Mouse (Mus musculus): ENCODE results near the gene Ankrd52.
A peak's percentile ranks its signal among the peaks of the same experiment; 100 is the strongest.

Ankrd52 gene

DNA sequence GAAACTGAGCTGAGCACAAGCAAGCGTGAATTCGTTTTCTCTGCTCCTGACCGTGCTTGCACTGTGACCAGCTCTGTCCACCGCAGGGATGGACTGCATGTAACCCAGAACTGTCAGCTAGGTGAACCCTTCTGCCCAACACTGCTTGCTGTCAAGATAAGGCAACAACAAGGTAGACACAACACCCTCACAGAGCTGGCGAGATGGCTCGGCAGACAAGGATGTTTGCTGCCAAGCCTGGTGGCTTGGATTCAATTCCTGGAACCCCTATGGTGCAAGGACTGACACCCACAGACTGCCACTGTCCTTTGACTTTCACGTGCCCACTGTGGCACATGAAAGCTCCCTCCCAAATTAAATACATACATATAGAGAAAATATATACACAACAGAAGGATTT is 27.0 kb downstream of the Ankrd52 start:
- no peak for DNase-seq

DNA sequence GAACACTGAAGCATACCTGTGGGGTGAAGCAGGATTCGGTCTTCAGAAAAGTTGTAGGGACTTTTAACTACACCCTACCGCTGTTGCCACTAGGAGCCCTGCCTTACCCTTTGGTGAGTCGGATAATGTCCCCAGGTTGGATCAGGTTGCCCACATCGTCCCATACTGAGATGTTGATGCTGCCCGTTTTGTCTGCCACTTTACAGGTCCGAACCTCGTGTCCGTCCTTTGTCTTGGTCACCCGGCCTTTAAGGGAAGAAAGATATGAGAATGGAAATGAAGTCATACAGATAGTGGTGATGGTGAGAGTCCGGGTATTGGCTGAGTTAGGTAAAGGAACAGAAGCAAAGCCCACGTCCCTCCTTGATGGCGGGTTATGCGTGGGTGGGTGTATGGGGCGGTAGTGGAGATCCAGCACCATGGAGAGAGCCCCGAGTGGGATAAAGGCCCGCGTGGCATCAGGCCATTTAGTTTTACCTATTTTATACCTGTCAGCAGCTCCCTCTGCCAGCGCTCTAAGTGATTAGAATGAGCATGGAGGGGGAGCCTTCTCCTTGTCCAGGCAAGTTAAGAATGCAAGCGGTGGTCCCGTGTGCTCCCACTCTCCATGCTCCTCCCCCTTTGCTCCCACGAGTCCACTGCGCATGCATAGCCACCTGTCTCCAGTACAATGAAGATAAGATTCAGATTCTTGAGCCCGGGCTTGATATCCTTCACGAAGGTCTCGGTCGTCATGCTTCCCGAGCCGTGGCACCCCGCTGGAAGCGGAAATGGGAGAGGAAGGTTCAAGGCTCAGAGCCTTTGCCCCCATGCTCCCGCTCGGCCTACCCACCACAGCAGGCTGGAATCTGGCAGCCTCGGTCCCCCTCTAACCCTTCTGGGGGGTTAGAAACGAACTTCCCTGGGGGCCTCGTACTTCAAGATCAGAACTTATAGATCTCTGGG is 31.9 kb downstream of the Ankrd52 start:
- peak; percentile 40 for DNase-seq

DNA sequence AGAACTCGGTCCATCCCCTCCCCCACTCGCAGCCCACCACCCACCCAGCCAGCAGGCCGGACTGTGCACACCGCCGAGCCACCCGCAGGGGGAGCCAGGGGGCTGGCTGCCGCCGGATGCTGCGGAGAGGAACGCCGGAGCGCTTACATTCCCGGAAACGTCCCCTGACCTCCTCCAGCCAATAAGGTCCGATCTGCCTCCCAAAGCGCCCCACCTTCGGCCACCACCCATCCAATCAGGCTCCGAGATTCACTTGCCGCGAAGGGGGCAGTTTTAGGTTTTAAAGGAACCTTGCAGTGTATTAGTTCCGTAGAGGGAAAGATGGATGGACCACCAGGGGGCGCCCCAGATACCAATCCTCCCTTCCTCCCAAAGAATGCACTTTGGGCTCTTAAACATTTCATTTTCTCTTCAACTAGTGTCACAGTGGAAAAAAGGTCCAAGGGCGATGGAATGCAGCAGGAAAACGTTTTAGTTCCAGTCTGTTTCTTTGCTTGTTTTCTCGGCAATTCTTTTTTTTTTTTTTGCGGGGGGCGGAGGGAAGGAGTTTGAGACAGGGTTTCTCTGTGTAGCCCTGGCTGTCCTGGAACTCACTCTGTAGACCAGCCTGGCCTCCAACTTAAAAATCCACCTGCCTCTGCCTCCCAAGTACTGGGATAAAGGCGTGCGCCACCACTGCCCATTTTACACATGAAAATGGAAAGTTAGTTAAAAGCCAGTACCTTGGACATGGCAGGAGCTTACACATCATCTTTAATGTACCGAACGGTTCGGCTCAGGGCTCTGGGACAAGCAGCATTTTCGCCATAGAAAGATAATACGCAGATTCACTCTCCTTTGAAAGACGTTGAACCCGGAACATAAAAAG is 33.0 kb downstream of the Ankrd52 start:
- DNase-seq: peak; percentile 98

DNA sequence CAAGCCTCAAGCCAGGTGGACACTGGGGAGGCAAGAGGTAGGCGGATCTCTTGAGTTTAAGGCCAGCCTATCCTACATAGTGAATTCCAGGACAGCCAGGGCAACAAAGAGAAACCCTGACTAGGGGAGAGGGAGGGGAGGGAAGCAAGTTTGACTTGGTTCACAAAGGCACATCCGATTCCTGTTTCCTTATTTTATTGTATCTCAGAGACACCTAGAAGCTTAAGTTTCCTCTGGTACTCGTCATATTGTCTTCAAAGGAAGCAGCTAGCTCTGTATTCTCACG is 33.6 kb downstream of the Ankrd52 start:
- DNase-seq: peak; percentile 36

DNA sequence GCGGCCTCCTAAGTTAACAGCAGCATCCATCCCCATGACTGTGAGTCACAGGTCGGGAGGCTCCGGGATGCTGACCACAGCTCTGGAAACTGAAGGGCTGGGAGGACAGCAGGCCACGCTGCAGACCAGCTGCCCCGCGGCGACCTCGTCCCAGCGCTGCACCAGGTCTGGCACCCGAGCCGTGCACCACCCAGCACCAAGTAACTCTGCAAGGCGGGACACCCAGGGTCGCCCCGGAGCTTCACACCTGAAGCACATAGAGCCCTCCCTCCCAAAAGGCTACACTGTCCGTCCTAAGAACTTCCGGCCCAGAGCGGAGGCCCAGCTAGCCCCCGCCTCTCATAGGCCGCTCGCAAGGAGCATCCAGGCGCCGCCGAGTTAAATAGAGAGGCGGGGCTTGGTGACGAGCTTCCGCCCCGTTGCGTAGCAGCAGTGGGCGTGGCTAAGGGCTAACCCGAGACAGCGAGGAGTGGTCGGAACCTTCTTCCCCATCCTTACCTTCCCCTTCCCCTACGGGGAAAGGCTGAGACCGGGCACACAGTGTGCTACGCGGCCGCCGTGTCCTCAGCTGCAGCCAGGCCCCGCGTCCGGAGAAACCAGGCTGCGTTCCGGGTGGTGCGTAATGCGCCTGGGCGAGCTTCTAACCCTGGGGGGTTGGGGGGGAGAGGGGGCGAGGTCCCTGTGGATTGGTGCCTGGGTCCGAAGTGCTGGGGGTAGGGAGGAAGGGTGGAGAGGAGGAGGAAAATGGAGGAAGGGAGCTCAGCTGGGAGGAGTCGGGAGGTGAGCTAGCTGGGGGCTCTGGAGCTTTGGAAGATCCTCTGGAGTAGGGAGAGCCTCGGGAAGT is 34.5 kb downstream of the Ankrd52 start, which contains the start of the genes Nabp2 and Rnf41:
Gene Nabp2 (minus strand): TSS at position 282 of the 844 bp plus-strand sequence.
Gene Rnf41 (plus strand): TSS at position 447 of the 844 bp plus-strand sequence.
- peak; percentile 98 for DNase-seq

DNA sequence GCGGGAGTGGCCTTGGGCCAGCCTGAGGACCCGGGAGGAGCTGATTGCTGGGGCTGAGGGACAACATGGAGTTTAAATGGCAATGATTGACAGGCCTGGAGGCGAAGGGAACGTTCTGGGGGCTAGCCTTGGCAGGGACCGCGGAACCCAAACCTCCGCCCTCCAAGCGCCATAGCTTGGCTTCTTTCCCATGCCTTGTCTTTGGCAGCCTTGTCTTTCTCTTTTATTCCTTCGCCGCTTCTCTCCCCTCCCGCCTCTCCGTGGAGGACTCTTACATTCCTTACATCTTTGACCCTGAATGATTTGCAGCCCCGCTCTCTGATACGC is 35.1 kb downstream of the Ankrd52 start:
- peak; percentile 60 for DNase-seq

DNA sequence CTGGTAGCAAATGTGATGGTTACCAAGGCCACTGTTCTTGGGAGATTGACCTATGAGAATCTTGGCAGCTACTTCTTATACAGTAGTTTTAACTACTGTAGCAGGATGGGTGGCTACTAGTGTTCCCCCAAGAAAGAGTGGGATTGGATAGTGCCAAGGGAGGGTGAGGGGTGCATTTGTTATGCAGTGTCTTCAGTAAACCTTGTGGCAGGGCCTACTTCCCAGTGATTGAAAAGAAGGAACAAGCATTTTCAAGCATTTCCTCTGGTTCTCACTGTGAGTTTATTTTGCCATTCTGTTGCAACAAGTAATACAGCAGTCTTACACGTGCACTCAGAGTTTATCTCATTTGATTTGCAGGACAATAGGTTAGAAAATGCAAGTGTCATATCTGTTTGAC is 35.6 kb downstream of the Ankrd52 start:
- DNase-seq: no peak

DNA sequence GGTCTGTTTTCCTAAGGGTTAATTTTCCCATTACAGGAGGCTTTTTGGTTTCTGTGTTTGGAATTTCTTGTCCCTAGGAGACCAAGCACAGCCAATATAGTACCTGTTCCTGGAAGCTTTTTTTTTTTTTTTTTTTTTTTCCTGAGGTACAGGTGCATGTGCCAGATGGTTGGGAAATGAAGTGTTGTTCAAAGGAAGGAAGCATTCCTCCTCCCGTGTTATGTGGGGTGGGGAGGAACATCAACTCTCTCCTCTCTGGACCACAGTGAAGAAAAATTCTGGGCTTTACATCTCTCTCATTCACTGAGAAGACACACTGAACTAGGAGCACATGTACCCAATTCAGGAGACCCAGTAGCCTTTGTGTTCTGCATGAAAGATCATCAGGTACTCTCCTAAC is 36.2 kb downstream of the Ankrd52 start:
- no peak for DNase-seq

DNA sequence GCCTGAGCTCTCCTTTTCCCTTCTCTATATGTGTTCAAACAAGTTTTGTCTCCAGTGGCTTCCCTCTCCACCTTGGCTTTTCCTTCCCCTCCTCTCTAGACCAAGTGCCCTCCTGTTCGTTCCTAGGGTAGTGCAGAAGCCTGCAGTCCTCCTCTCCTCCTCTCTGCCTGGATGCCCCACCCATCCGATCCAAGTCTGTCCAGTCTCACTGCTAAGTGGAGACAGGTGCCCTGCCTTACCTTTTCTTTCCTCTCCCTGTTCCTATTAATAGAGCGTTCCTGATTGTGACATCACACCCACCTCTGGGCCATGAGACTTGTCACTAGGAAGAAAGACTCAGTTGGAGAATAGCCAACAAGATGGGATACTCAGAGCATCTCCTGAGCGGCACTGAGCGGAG is 37.9 kb downstream of the Ankrd52 start:
- no peak for DNase-seq

DNA sequence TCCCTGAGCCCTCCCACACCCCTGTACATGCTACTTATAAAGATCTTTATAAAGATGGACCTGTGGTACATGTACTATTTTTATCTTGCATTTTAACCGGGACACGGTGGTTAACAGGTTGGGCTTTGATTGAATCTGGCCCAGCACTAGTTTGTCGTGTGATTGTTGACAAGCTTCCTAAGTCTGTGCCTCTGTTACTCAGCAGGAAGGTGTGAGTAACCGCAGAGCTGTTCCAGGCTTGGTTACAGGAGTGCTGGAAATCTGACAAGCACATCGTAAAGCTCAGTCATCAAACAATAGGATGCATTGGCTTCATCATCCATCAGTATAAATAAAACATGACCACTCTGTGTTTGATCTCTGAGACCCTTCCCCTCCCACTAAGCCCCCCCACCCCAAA is 45.5 kb downstream of the Ankrd52 start:
- DNase-seq: no peak

DNA sequence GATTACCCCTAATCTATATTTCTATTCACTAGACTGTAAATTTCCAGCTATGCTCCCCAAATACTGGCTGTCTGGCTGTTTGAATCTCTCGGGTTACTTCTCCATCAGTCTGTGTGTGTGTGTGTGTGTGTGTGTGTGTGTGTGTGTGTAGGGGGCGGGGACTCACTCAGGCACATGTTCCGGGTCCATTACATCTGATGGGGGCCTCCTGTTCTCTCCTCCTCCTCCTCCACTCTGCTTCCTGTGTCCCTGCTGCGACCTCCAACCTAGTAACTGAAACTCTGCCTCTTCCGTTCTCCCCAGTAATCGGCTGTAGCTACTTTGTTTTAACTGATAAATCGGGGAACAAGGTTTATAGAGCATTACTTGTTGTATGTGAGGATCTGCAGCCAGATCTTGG is 47.7 kb downstream of the Ankrd52 start:
- DNase-seq: no peak

DNA sequence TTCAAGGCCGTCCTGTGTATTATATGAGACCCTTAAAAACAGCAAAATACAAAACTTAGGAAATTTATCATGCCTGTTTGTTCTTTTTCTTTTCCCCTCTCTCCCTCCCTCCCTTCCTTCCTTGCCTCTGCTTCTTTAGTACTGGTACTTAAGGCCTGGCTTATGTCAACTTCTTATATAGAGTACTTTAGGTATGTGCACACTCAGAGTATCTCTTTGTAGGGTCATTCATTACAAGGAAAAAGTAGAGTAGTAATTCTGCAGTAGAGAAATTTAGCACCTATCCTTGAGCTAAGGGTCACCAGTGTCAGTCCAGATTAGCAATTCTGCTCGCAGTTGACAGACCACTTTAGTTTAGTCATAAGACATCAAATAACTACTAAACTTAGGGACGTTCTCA is 48.3 kb downstream of the Ankrd52 start:
- no peak for DNase-seq

DNA sequence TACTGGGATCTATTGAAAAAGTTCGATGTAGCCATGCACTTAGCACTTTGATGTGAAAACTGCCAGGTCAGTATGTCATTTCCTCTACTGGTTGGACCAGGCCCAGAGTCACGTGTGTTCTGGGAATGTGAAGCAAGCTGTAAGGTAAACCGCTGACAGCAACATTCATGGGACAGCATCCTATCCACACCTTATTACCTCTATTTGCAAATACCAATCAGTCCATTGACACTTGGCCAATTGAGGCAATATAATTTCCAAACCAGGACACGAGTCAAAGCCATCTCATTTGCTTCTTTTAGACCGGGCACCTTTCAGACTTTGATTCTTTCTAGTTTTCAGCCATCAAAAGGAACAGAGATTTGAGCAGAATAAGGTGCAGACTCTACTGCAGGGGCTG is 52.1 kb downstream of the Ankrd52 start:
- DNase-seq: no peak

DNA sequence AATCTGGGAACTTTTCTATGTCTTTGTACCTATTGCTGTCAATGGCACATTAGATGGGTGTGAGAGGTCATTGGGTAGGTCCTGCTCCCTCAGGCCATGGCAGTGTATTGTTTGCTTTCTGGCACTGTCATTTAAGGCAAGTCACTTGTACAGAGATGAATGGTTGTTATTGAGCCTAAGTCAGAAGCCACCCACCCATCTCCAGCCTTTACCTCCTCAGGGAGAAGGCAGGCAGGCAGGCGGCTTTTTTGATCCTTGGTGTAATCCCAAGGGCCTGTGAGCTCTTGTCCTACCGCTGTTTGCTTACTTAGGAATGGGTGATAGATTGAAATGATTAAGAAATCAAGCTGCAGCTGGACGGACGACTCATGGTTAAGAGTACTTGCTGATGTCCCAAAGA is 52.5 kb downstream of the Ankrd52 start:
- no peak for DNase-seq

DNA sequence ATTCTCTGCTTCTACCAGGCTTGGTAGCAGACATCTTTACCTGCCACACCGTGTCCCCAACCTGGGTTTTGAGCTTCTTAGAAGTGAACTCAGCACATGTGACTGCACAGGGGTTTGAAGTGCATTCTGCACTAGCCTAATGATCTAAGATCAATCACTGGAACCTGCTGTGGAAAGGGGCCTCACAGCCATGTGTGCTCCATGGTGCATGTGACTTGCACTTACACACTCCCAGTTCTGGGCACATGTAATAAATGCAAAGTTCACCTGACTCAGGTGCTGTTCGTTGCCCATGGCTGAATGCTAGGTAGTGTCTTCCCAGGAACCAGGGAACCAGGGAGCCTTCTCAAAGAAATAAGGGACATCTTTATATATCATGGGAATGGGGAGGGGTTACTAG is 56.5 kb downstream of the Ankrd52 start:
- DNase-seq: no peak

DNA sequence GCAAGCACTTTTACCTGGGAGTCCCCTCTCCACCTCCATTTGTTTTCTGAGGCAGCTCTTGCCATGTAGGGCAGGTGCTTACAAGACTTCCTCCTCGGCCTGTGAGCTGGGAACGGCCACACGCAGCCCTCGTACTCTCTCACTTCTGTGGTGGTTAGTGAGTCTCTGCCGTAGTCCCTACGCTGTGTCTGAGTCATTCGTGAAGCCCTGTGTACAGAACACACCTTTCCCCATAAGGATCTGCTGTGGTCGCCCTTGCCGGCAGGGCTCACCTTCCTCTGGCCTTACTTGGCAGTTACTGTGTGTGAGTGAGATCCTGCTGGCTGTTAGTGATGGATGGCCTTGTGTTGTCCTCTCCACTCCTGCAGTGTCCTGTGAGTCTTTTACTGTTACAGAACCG is 57.8 kb downstream of the Ankrd52 start:
- DNase-seq: no peak

DNA sequence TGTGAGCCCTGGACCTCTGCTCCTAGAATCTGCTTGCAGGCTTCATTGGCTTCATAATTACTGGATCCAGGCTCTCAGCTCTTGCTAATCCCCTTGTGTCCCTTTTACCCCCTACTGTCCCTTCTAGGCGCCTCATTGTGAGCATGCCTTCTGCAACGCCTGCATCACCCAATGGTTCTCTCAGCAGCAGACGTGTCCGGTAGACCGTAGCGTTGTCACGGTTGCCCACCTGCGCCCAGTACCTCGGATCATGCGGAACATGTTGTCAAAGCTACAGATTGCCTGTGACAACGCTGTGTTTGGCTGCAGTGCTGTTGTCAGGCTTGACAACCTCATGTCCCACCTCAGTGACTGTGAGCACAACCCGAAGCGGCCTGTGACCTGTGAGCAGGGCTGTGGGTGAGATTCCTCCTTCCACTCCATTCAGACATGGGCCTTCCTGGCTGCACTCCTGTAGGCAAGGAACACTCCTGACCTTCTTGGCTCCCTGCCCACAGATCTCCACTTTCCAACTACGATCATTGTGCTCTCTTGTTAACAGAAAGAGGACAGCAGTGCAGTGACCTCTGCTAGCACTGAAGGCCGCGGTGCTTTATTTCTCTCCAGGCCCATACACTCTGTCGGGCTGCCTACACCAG is 58.4 kb downstream of the Ankrd52 start:
- DNase-seq: peak; percentile 90

DNA sequence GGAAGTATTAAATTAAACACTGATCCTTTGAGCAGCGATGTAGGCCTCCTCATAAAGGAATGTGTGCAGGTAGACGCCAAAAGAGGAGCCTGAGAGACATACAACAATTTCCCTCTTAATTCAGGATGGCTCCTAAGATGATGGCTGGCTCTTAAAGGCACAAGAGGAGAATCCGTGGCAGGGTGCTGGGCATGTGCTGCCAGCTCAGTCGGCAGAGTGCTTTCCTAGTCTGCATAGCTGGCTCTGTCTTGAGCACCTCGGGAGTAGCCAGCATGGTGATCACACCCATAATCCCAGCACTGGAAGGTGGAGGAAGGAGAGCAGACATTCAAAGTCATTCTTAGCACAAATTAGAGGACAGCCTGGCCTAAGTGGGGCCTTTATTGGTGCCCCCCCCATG is 59.0 kb downstream of the Ankrd52 start:
- DNase-seq: no peak

DNA sequence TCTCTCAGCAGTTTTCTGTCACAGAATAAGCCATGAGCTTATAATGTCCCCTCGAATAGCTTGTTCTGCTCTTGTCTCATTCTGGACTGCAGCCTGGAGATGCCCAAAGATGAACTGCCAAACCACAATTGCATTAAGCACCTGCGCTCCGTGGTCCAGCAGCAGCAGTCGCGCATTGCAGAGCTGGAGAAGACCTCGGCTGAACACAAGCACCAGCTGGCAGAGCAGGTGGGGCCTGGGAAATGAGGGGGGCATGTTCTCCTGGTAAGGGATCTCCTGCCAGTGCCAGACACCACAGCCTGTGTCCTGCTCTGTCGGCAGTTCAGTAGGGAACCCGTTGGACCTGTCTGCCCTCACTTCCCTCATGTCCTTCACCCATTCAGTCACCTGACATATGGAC is 59.5 kb downstream of the Ankrd52 start:
- DNase-seq: no peak

DNA sequence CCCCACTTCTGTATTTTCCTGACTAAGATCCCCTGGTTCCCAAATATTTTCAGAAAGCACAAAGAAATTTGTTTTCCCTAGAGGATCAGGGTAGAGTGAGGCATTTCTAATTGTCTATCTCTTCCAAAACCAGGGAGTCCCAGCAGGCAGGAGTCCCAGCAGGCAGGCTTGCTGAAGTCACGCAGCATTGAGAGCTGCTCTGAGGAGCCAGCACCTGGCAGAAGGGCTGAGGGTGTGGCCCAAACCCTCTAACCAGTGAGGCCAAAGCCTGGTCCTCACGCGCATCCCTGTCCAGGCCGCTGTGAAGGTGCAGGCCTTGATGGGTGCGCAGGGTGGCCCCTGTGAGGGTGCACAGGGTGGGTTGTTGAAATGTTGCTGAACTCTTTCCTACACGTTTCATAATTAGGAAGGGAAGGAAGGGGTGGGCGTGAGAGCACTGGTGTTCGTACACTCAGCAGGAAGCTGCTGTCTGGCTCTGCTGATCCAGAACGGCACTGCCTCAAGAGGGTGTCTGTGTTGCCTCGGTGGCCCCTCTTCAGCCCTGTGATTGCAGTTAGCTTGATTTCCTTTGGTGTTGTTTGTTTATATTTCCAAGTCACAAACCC is 61.9 kb downstream of the Ankrd52 start:
- DNase-seq: peak; percentile 45

DNA sequence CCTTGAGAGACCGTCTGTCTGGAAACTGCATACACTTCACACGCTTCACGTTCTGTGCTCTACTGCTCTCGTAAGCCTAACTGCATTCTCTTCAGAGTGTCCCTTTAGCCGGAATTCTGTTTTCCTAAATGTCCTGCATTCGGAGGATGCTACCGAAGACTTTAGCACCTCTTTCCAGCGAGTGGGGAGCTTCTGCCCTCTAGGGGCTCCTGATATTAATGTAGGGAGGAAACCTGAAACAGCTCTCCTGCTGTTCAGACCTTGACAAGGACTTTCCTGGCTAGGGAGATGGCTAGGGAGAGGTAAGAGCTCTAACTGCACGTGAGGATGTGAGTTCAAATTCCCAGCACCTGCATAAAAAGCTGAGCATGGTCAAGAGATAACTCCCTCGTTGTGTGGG is 63.5 kb downstream of the Ankrd52 start:
- DNase-seq: peak; percentile 44

Data from kidney, postnatal 14 days (tissue).